Mouse (Mus musculus) cortical plate, adult 2 months (tissue): ENCODE results near the gene Cx3cr1. TPM values are rescaled to one million over a fixed set of nuclear protein-coding genes. Genes with fewer than 3 reads are reported as not detected.

Source experiments
- H3K27ac ChIP-seq: fragments of 200-500 bp; 2 replicates; pipeline ENCODE4 v1.5.1; 2012; ENCODE audit warnings: low read length, control low read depth, inconsistent platforms; ENCODE audit not compliant: insufficient read depth
- H3K4me1 ChIP-seq: fragments of 200-500 bp; 2 replicates; pipeline ENCODE4 v1.6.1; 2011; ENCODE audit warnings: low read length; ENCODE audit not compliant: control insufficient read depth, insufficient read depth
- H3K4me3 ChIP-seq: fragments of 200-500 bp; 2 replicates; pipeline ENCODE4 v1.5.1; 2011; ENCODE audit warnings: mild to moderate bottlenecking, low read length, control low read depth; ENCODE audit not compliant: insufficient read depth
- CTCF ChIP-seq: fragments of 200-500 bp; IDR thresholded peaks from 2 replicates; pipeline ENCODE4 v1.5.1; 2011; ENCODE audit warnings: mild to moderate bottlenecking, control low read depth, low read length; ENCODE audit not compliant: insufficient read depth; ENCODE audit errors: extremely low read depth
- POLR2A ChIP-seq: fragments of 200-500 bp; IDR thresholded peaks from 2 replicates; pipeline ENCODE4 v1.6.1; 2011; ENCODE audit warnings: mild to moderate bottlenecking, low read length, control low read depth; ENCODE audit not compliant: insufficient read depth; ENCODE audit errors: extremely low read depth
- polyA plus RNA-seq: library from polyadenylated mRNA; depleted of rRNA; stranded (reverse); fragments of >200 nt; gene quantifications from 2 replicates; pipeline ENCODE4 v1.2.3, GENCODE M21; 2012

Cx3cr1 gene
- polyA plus RNA-seq, 1 experiment = 38.2 TPM

GRCm38 (mm10) chr9:119964206-119964605 is 105.5 kb downstream of the Cx3cr1 start:
- Histone ChIP-seq H3K4me3 (no peak overlapping the region), H3K27ac (no peak overlapping the region), H3K4me1 (peaks cover 2% of the 10 kb centered on the region; the same call in 1 of the 2 replicates)
- TF ChIP-seq CTCF (no peak), POLR2A (no peak)

- no peaks in the 10 kb centered on the region for H3K4me1 ChIP-seq
- TF ChIP-seq CTCF (peak; percentile 54), POLR2A (no peak)
- no peak overlapping the region for H3K27ac ChIP-seq
- no peak overlapping the region for H3K4me3 ChIP-seq
Observed at GRCm38 (mm10) chr9:119962987-119963667, 106.6 kb downstream of the Cx3cr1 start.

GRCm38 (mm10) chr9:119962216-119962615 is 107.5 kb downstream of the Cx3cr1 start:
- no peak overlapping the region for H3K27ac ChIP-seq
- no peak overlapping the region for H3K4me3 ChIP-seq
- TF ChIP-seq CTCF (no peak), POLR2A (no peak)
- no peaks in the 10 kb centered on the region for H3K4me1 ChIP-seq

- Histone ChIP-seq H3K27ac (no peak overlapping the region), H3K4me3 (no peak overlapping the region)
- TF ChIP-seq CTCF = no peak
- TF ChIP-seq POLR2A = no peak
Observed at GRCm38 (mm10) chr9:119958835-119959234, 110.8 kb downstream of the Cx3cr1 start.

GRCm38 (mm10) chr9:119951388-119951787 is 118.3 kb downstream of the Cx3cr1 start:
- no peak overlapping the region for H3K27ac ChIP-seq
- no peaks in the 10 kb centered on the region for H3K4me1 ChIP-seq
- no peak overlapping the region for H3K4me3 ChIP-seq
- TF ChIP-seq CTCF (no peak), POLR2A (no peak)

More at GRCm38 (mm10) chr9:119958835-119959234, 110.8 kb downstream of the Cx3cr1 start:
- no peaks in the 10 kb centered on the region for H3K4me1 ChIP-seq

GRCm38 (mm10) chr9:119950434-119950833 is 119.2 kb downstream of the Cx3cr1 start:
- TF ChIP-seq POLR2A (no peak), CTCF (no peak)
- no peaks in the 10 kb centered on the region for H3K4me1 ChIP-seq
- H3K4me3 ChIP-seq = no peak overlapping the region
- no peak overlapping the region for H3K27ac ChIP-seq

GRCm38 (mm10) chr9:119948804-119949203 is 120.9 kb downstream of the Cx3cr1 start:
- no peak overlapping the region for H3K27ac ChIP-seq
- no peak overlapping the region for H3K4me3 ChIP-seq
- TF ChIP-seq CTCF = no peak
- TF ChIP-seq POLR2A = no peak
- no peaks in the 10 kb centered on the region for H3K4me1 ChIP-seq

GRCm38 (mm10) chr9:119945173-119945900 is 124.3 kb downstream of the Cx3cr1 start:
- Histone ChIP-seq H3K4me3 (no peak overlapping the region), H3K27ac (no peak overlapping the region), H3K4me1 (no peaks in the 10 kb centered on the region)
- TF ChIP-seq POLR2A (no peak), CTCF (0 out of 2 replicates have a peak, but pooled peaks have one; percentile 26)

- H3K4me3 ChIP-seq = no peak overlapping the region
- TF ChIP-seq CTCF = no peak
- no peak for TF ChIP-seq POLR2A
- H3K27ac ChIP-seq = no peak overlapping the region
- H3K4me1 ChIP-seq = no peaks in the 10 kb centered on the region
Observed at GRCm38 (mm10) chr9:119943326-119943725, 126.4 kb downstream of the Cx3cr1 start.

GRCm38 (mm10) chr9:119941861-119942260 is 127.8 kb downstream of the Cx3cr1 start:
- Histone ChIP-seq H3K27ac (no peak overlapping the region), H3K4me1 (no peaks in the 10 kb centered on the region), H3K4me3 (no peak overlapping the region)
- TF ChIP-seq POLR2A (no peak), CTCF (no peak)

GRCm38 (mm10) chr9:119941407-119941806 is 128.3 kb downstream of the Cx3cr1 start:
- Histone ChIP-seq H3K27ac (no peak overlapping the region), H3K4me3 (no peak overlapping the region), H3K4me1 (no peaks in the 10 kb centered on the region)
- no peak for TF ChIP-seq CTCF
- TF ChIP-seq POLR2A = no peak
